Mouse (Mus musculus) thymus, postnatal 4 days (tissue): ENCODE results near the gene Ewsr1.
A peak's percentile ranks its signal among the peaks of the same experiment; 100 is the strongest.
"Not testable (repeated sequence)": the region's sequence is repeated elsewhere in the genome, so short reads cannot be mapped to it uniquely, and the experiment has no call there.

ENCODE experiments used
- DNase-seq: peaks from one replicate; pipeline ENCODE4 v3.0.0; 2021

The Ewsr1 gene

DNA sequence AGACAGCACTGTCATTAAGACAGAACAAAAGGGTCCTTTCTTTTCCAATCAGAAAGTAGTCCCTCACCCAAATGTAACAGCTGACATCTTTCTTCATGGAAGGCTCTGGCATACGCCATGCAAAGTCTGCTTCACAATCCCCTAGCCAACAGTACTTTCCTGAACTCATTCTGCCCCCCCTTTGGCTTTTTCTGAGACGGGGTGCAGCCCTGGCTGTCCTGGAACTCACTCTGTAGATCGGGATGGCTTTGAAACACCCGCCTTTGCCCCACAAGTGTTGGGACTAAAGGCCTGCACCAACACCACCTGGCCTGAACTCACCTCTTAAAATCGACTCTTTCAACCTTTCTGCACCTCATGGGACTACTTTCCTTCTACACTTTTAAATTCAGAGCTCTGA, 3.2 kb downstream of the Ewsr1 start:
- no peak for DNase-seq

DNA sequence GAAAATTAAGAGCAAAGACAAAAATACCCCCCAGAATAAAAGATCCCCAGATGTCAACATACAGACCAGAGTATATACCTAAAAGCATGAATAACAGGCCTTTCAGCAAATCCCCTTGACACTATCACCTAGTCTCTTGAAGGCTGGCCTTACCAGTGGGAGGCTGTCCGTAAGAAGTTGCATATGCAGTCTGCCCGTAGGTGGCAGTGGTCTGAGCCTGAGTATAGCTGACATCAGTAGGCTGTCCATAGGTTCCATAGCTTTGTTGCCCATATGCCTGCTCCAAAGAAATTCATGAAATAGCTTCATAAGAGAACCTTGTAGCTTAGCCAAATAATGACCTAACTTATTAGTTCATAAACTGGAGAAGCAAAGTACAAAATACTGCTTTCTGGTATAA, 7.4 kb downstream of the Ewsr1 start:
- DNase-seq = no peak

DNA sequence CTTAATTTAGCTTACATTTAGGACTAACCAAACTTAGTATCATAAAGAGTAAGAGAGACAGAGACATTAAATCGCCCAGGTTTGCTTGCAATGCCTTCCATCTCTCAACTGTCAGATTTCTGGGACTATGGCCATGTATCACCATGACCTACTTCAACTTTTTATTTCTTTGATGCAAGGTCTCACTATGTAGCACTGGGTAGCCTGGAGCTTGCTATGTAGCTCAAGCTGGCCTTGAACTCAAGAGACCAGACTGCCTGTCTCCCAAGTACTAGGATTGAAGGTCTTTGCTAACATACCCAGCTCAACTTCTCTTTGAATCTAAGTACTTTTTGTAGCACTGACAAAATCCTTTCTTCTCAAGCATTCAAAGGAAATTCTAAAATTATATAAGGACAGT, 9.9 kb downstream of the Ewsr1 start:
- DNase-seq = no peak

DNA sequence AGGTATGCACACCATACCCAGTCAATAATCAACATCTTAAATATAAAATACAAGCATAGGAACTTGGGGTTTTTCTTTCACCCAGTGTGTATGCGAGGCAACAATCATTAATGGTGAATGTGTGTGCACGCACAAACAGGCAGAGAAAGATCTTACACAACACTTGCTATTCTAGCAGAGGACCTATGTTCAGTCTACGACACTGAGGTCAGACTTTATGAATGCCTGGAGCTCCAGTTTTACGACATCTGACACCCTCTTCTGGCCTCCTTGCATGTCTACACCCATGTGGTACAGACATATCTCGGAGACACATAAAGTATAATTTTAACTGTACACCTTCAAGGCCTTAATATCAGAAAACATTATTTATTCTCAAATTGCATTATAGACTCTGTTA, 22.2 kb downstream of the Ewsr1 start:
- DNase-seq = not testable (repeated sequence)

DNA sequence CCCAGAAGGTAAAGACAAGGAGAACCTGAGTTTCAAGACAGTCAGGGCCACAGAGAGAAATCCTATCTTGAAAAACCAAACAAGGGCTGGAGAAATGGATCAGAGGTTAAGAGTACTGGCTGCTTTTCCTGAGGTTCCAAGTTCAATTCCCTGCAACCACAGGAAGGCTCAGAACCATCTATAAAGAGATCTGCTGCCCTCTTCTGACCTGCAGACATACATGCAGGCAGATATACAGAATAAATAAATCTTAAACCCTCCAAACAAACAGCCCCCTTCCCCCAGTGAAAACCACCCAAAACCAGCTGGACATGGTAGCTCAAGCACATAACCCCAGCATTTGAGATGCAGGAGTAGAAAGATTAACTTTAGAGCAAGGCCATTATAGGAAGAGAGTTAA, 23.3 kb downstream of the Ewsr1 start:
- no peak for DNase-seq

DNA sequence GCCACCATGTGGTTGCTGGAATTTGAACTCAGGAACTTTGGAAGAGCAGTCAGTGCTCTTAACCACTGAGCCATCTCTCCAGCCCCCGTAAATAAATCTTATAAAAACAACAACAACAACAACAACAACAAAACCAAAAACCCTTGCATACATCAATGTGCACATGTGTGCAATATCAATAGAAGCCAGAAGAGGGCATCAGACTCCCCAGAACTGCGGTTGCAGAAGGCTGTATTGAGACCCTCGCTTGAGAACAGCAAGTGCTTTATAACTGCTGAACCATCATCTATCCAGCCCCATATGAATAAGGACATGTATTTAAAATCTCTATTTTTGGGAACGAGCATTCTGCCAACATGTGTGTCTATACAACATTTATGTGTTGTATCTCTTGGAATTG, 24.2 kb downstream of the Ewsr1 start:
- DNase-seq = peak; percentile 52

DNA sequence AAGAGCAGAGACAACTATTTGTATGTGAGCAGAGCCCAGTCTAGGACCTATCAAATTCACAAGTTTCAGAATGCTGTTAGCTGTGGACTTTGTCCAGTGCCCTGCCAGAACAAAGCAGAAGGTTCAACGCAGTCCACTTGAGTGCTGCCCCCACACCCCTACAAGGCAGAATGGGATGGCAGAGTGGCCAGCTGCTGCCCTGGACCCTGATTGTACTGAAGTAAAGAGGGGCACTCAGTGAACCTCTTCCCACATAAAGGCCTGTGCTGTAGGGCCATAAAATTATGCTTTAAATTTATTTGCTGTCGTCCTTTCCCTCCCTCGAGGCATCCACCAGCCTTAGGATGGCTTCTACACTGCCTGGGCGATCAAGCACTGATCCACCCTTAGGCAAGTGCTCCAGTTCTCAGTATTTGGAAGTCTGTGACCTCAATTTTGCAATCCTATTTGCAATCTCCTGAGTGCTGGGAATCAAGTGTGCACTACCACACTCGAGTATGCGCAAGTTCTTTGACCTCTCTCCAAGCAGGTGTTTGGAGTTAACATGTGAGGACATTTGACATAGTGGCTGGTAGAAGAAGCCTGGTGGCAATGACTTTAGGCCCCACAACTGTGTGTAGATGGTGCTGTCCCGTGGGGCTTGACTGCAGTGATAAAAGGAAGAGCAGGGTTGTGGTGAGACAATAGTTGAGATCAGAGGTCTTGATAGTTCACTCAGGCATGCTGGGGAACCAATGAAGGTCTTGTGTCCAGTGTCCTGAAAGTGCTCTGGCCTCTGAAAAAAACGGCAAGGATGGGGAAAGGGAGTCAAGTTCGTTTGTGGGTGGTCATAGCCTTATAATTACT, 30.7 kb downstream of the Ewsr1 start:
- DNase-seq = no peak

DNA sequence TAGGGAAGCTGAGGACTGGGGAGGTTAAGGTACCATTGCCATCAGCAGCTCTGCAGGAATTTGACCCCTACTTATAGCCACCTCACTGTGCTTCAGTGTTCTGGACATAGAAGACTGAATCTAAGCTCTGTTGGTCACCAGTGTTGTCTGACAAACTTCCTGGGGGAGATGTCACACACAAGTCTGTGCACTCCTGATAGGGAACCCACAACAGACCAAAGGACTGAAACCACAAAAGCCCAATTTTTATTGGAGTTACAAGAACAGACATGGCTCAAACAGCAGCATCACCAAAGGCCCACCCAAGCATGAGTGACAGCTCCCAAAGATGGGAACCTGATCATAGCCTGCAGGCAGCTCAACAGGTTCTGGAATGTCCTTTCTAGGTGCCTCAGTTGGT, 32.0 kb downstream of the Ewsr1 start:
- DNase-seq = no peak

DNA sequence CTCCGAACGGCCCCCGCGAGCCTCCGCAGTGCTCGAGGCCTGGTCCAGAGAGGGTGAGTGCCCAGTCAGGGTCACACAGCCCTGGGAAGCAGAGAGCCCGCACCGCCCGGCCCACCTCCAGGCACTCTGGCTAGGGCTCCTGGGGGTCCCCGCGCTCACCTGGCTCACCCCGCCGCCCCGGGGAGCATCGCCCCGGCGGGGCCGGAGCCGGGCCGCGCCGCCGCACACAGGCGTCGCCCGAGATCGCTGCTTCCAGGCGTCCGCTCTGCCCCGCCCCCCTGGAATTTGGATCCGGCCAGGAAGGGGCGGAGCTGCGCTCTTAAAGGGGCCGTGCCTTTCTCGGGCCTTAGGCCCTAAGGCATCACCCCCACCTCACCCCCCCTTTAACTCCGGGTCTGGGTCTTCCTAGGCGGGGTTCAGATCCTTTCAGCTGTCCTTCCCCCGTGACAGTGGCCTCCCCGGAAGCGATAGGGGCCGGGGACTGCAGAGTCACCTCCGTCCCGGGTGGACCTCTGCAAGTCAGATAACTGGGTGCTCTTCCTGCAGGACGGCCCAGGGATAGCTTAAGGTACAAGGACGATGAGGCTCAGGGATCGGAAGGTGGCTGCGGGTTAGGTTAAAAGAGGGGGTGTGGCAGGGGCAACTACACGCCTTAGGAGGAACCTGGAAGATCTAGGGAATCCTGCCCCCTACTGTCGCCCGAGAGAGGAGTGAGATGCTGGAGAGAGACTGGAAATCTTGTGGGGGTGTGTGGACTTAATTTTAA, 33.8 kb downstream of the Ewsr1 start, which contains the start of gene Gas2l1:
Gene Gas2l1, minus strand, starts transcription at position 272 of the 766 bp plus-strand sequence.
- peak; percentile 69 for DNase-seq

DNA sequence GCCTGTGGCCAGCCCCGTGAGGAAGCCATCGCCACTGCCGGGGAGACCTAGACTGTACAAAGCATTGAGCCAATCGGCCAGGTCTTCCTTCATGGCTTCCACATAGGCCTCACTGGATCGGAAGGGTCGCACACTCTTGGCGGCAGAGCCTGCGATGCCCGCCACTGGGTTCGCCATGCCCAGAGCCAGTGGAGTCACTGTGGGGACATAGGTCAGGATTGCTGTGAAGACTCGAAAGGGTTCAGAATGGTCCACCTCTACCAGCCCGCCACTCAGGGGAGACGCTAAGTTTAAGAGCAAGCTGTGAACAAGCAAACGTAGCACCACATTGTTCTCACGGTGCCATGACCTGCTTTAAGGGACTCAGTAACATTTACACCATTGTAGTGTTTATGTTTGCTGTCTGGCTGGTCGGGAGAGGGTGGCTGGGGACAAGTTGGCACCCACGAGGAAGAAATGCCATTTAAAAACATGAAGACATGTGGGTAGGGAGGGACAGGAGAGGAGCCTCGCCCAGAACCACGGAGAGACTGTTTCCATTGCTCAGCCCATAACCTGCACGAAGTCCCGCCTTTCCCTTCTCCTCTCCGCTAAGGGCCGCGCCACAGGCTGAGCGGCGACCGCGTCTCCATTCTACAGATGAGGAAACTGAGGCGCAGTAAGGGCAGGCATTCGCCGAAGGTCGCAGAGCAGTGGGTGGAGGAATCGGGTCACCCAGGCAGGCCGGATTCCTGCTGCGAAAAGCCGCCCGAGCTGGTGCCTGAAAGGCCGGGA, 34.6 kb downstream of the Ewsr1 start:
- DNase-seq = no peak

DNA sequence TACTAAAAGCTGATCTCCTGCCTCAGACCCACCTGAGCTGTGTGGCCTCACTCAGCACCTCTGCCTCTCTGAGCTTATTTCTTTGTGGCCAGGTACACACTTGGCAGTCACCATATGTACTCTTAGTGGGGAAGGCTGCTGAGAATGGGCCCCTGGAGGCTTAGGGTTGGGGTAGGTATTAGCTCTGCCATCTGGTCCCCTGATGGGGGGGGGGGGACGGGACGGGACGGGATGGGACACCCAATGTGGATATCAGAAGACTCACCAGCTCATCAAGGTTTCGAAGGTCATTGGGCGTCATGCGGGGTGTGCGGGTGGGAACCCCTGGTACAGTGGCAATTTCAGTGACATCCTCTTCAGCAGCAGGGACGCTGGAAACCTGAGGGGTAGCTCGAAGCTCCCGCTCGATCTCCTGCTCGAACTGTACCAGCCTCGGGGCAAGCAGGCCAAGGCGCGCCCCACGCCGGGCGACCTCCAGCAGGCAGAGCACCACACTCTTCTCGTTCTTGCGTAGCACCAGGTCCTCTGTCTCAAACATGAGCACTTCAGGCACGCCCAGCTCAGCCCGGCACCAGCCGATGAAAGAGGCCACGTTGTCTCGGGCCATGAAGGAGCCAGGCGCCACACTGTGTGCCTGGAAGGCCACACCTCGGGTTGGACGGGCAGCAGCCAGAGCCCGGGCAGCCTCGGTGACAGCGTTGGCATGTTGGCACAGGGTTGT, 35.3 kb downstream of the Ewsr1 start:
- no peak for DNase-seq

DNA sequence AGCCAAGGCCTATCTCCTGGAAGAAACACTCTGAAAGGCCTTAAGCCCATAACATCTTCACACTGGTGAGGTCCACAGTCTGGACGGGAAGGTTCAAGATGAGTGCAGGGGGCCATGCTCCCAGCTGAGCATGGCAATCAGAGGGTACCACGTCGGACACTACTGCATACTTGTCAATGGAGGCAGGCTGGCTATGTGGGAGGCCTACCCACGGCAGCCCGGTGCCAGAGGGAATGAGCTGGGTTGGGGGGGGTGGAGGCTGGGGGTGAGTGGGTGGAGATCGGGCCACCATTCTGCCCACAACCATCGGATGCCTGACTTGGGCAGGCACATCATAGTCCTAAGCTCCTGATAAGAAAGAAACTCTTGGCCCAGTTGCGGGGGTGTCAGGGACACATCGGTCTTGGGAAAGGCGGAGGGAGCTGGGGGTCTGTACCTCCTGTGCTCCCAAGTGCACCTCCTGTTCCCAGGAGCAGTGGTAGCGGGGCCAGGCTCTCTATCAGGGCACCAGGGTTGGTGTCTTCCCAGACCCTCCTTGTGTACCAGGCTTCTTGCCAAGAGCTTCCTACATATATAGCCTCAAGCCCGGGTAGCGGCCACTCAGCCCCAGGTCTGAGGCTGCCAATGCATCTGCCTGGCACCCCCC, 36.1 kb downstream of the Ewsr1 start:
- DNase-seq = no peak

DNA sequence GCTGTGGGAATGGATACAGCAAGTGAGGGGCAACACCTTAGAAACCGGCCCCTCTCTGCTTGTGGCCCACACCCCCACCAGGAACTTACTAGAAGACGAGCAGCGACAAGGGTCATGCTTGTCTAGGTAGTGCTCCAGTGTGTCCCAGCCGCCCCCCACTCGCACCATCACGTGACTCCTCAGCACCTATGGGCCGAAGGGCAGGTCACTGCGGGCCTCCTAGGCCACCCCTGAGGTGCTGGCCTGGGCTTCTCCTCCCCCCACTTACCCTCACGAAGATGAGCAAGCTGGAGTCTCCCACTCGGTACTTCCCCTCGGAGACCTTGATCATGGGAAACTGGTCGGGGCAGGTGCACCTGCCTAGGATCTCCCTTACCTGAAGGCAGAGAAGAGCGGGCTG, 36.7 kb downstream of the Ewsr1 start:
- no peak for DNase-seq

DNA sequence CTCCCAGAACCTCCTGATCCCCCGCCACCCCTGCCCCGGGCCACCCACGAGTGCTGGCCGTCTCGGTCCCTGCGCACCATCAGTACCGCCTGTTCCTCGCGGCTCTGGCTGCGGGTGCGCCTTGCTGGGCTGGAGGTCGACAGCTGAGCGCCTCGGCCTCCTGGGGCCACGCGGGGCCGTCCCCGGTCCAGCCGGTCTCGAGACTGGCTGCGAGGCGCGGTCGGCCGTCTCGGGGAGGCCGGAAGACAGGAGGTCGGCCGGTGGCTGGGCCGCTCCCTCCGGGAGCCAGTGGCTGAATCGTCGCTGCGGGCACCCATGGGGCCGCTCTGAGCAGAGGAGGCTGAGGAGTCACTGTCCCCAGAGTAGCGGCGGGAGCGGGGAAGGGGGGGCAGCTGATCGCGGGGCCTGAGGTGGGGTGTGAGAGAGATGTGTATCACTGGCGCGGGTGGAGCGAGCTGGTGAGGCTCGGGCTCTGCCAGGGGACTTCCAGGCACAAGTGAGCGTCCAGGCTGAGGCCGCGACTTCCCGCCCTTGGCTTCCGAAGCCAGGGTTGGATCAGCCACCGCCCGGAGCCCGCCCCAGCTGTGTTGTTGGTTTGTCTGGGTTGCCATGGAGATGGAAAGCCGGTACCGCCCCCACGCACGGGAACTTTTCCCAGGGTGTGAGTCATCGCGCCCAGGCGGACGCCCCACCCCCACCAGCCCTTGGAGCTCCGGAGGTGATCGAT, 37.5 kb downstream of the Ewsr1 start:
- DNase-seq = peak; percentile 61

DNA sequence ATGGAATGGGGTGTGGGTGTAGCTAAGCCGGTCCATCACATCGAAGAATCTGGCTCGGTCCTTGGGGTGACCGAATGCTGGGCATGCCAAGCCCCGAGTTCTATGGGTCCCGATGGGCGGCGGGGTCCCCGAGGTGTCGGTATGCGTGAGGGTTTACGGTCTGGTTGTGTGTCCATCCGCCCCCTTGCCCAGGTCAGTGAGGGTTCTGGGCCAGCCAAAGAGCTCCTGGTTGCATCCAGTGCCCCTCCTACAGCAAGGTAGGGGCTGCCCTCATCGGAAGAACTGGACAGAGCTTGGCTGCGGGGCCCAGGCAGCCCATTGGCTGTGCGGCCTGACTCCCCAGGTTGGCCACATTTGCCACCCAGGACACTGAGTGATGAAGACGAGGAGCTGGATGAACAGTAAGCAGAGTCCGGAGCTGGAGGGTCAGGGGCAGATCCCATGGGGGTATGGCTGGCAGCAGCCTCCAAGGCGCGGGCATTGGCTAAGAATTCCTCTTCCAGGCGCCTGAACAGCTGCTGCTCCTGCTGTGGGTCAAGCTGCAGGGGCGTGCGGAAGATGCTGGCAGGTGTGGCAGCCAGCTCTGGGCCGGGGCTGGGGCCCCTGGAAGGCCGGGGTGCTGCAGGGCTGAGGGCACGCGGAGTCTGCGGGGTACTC, 38.2 kb downstream of the Ewsr1 start:
- DNase-seq = no peak

DNA sequence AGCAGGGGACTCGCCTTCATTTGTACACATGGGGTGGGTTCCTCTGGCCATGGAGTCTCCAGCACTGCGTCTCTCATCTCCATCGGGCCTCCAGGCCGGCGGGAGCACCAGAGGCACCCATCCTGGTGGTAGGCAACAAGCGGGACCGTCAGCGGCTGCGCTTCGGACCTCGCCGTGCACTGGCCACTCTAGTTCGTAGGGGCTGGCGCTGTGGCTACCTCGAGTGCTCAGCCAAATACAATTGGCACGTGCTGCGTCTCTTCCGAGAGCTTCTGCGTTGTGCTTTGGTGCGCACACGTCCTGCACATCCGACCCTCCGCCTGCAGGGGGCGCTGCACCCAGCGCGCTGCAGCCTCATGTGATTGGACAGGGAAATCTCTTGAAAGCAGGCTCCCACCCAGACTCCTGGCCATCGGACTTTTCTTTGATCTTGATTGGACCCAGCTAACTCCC, 39.3 kb downstream of the Ewsr1 start:
- peak; percentile 66 for DNase-seq

DNA sequence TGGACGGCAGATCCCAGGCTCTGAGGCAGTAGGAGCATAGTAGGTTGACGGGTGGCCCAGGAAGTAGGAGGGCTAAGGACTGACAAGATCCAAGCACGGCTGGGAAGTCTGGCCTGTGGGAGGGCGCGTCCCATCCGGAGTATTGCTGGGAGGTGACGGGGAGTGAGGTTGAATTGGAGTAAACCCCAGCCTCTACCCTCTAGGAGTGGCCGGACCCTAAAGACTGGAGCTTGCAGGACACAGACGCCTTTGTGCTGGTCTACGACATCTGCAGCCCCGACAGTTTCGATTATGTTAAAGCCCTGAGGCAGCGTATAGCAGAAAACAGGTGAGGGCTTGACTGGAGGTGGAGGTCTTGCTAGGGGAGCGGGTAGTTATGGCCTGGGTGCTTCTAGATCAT, 39.8 kb downstream of the Ewsr1 start:
- DNase-seq = peak; percentile 27

DNA sequence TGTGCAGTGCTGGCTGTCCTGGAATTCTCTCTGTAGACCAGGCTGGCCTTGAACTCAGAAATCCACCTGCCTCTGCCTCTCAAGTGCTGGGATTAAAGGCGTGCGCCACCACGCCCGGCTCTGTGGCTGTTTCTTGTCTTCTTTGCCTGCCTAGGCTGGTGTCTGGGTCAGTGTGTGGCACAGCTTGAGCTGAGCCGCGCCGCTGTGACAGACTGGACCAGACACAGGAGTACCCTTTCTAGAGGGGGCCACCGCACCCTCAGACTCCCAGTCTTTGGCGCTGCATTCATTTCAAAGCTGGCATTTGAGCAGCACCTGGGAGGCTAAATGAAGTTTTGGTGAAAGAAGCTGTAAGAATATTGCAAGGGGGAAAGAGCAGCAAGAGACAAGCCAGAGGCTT, 40.3 kb downstream of the Ewsr1 start:
- DNase-seq = peak; percentile 24

DNA sequence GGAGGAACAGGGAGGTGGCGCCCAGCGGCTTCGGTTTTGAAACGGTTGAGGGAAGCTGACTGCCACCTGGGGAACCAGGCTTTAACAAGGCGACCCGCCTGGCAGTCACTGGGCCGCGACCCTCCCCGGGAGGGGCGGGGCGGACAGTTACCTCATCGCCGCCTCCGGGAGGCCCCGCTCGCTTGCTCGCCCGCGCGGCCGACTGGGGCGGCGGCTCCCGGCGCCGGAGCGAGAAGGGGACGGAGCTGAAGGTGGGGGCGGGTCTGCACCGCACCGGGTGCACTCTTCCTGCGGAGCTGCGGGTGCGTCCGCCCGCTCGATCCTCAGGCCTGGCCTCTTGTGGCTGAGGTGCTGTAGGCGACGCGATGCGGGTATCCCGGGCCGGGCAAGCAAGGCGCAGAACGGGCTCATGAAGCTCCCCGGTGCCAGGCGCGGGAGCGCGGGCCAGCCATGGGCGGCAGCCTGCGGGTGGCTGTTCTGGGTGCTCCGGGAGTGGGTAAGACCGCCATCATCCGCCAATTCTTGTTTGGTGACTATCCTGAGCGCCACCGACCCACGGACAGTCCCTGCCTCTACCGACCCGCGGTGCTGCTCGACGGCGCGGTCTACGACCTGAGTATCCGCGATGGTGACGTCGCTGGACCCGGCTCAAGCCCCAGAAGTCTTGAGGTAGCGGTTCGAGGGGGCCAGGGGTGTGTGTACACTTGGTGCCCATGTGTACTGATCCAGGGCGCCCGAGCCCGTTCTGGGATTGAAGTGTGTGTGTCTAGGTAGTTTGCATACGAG, 41.0 kb downstream of the Ewsr1 start, which contains the start of gene Rasl10a:
Gene Rasl10a, plus strand, starts transcription at position 273 of the 786 bp plus-strand sequence.
- peak; percentile 73 for DNase-seq

DNA sequence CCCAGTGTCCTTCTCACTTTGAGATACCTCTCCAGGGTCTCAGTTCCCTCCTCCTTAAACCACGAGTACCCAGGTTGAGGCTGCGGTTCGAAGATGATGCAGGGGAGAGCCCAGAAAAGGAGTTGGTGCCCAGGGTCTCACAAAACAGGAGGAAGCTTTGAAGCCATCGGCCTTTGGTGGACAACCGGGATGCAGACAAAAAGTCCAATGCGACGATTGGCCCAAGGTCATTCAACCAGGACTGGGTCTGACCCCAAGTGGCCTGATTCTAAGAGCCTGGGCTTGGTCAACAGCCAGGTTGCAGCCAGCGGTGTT, 41.6 kb downstream of the Ewsr1 start:
- no peak for DNase-seq
